Mouse (Mus musculus) forebrain, embryonic 12.5 days (tissue): ENCODE measurements at regions not wholly inside any gene's neighbourhood (a gene's known extent, or its start where the extent isn't known, plus 50 kb on each side); places are given as distances from the start of the nearest gene placed in this dataset.

Experiments used
- ATAC-seq: fragments of 200-750 bp; cut with Nextera tagmentation; 2 replicates; pipeline ENCODE4 v1.8.0; 2017; ENCODE audit warnings: moderate TSS enrichment; ENCODE audit not compliant: low FRiP score
- H3K27ac ChIP-seq: fragments of 300-500 bp; sonication (generic); 2 replicates; pipeline ENCODE4 v1.5.1; 2016; ENCODE audit warnings: mild to moderate bottlenecking
- H3K27me3 ChIP-seq: fragments of 300-500 bp; sonication (generic); 2 replicates; pipeline ENCODE4 v1.6.1; 2016; ENCODE audit warnings: mild to moderate bottlenecking
- H3K36me3 ChIP-seq: fragments of 300-500 bp; sonication (generic); replicated peaks from 2 replicates; pipeline ENCODE4 v1.6.1; 2016; ENCODE audit warnings: mild to moderate bottlenecking
- H3K4me1 ChIP-seq: fragments of 300-500 bp; sonication (generic); 2 replicates; pipeline ENCODE4 v1.6.1; 2016
- H3K4me2 ChIP-seq: fragments of 300-500 bp; sonication (generic); 2 replicates; pipeline ENCODE4 v1.6.1; 2016; ENCODE audit warnings: mild to moderate bottlenecking, moderate library complexity
- H3K4me3 ChIP-seq: fragments of 300-500 bp; sonication (generic); replicated peaks from 2 replicates; pipeline ENCODE4 v1.5.1; 2016; ENCODE audit warnings: mild to moderate bottlenecking
- H3K9ac ChIP-seq: fragments of 300-500 bp; sonication (generic); 2 replicates; pipeline ENCODE4 v1.6.1; 2016; ENCODE audit warnings: mild to moderate bottlenecking
- H3K9me3 ChIP-seq: fragments of 300-500 bp; sonication (generic); 2 replicates; pipeline ENCODE4 v1.6.1; 2016
- WGBS: fragments of 180-500 bp; shearing (Covaris S2); methylation state at CpG from one replicate; pipeline ENCODE4 v1.1.7; 2016; 5-methylcytosine and 5-hydroxymethylcytosine counted together

DNA sequence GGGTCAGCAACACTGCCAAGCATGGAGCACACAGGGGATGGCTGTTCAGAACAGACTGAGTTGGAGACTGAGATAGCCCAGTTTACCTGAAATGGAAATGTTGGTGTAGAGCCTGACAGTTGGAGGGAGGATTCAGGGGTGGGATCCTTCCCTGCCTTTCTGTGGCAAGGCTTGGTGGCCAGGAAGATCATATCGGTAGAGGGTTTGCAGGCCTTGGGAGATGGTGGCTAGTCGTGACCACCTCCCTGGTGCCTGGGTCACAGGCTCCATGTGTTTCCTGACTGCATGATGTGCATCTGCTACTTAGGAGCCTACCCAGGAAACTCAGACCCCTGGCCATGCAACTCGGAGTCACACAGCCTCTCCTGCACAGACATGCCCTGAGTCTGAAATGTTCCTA, 136.3 kb upstream of the Med13l start:
- no peak overlapping the region for H3K4me3 ChIP-seq
- H3K4me2 ChIP-seq = no peak overlapping the region
- H3K4me1 ChIP-seq = peaks cover 29% of the 10 kb centered on the region
- no peak overlapping the region for H3K9ac ChIP-seq
- H3K9me3 ChIP-seq = no peaks in the 10 kb centered on the region
- H3K27ac ChIP-seq = no peak overlapping the region
- WGBS = 83% methylated on average over 3 of the region's 3 CpGs
- no peak for ATAC-seq
- H3K27me3 ChIP-seq = peaks cover 11% of the 10 kb centered on the region; the same call in 1 of the 2 replicates
- no peaks in the 10 kb centered on the region for H3K36me3 ChIP-seq

GRCm38 (mm10) chr5:118424764-118425568, 135.5 kb upstream of the Med13l start:
- Histone ChIP-seq H3K4me1 (peaks cover 29% of the 10 kb centered on the region), H3K27ac (peak overlapping the region; percentile 59), H3K9me3 (no peaks in the 10 kb centered on the region), H3K4me2 (no peak overlapping the region), H3K9ac (no peak overlapping the region), H3K36me3 (no peaks in the 10 kb centered on the region), H3K4me3 (no peak overlapping the region), H3K27me3 (peaks cover 11% of the 10 kb centered on the region; the same call in 1 of the 2 replicates)
- no peak for ATAC-seq
- WGBS = 46% methylated on average over 9 of the region's 9 CpGs

GRCm38 (mm10) chr5:118426673-118427072, 133.8 kb upstream of the Med13l start:
- WGBS = 71% methylated on average over 5 of the region's 5 CpGs
- Histone ChIP-seq H3K27ac (no peak overlapping the region), H3K4me2 (no peak overlapping the region), H3K9ac (no peak overlapping the region), H3K9me3 (no peaks in the 10 kb centered on the region), H3K36me3 (no peaks in the 10 kb centered on the region), H3K4me1 (peaks cover 27% of the 10 kb centered on the region), H3K27me3 (peaks cover 11% of the 10 kb centered on the region; the same call in 1 of the 2 replicates), H3K4me3 (no peak overlapping the region)
- ATAC-seq = no peak

DNA sequence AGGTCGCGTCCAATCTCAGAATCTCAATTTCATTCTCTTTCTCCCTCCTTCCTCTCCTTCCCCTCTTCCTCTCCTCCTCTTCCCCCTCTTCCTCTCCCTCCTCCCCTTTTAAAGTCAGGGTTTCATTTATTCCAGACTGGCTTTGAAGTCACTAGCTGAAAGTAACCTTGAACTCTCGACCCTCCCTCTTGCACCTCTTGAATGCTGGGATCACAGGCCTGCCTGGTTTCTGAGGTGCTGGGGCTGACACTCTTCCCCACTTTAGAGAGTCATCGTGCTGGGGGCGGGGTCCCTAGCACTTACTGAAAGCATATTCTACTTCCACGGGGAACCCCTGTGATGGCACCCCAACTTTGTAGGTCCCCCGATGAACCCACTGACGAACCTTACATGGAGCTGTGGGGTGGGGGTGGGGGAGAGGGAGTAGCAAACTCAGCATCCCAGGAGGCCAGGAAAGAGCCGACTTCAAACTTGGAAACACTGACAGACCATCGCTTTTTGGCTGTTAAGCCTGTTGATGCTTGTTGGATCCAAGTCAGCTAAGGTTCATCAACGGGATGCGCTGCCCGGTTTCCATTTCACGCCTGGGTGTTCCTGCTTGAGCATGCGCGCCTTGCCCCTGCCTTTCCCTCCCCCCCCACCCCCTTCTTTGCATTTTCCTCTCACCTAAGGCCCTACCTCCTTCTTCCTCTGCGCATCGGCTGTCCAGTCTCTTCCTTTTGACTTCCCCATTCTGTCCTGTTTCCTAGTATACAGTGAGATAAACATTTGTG, 132.0 kb upstream of the Med13l start:
- H3K27me3 ChIP-seq = peaks cover 11% of the 10 kb centered on the region; the same call in 1 of the 2 replicates
- H3K9me3 ChIP-seq = no peaks in the 10 kb centered on the region
- no peak overlapping the region for H3K9ac ChIP-seq
- H3K4me2 ChIP-seq = no peak overlapping the region
- 82% methylated on average over 18 of the region's 18 CpGs for WGBS
- H3K4me3 ChIP-seq = no peak overlapping the region
- no peak for ATAC-seq
- H3K27ac ChIP-seq = no peak overlapping the region
- peaks cover 14% of the 10 kb centered on the region for H3K4me1 ChIP-seq
- H3K36me3 ChIP-seq = no peaks in the 10 kb centered on the region

DNA sequence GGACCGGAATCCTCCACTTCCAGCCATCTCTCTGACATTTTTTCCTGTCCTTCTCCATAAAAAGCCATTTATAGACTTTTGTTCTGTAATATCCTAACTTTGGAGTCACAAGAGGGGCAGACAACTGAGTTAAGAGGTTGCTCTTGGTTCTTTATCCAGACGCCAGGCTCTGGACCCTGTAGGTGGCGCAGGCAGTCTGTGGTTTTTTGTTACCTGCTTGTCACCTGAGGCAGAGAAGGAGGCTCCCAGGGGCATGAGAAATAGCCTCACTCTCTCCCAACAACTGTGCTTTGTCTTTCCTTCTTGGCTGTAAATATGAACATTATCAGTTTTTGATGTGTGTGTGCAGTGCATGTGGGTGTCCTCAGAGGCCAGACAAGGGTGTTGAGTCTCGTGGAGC, 126.9 kb upstream of the Med13l start:
- Histone ChIP-seq H3K27ac (no peak overlapping the region), H3K27me3 (peaks cover 43% of the 10 kb centered on the region), H3K36me3 (no peaks in the 10 kb centered on the region), H3K4me3 (no peak overlapping the region), H3K4me2 (no peak overlapping the region), H3K9me3 (no peaks in the 10 kb centered on the region), H3K9ac (no peak overlapping the region), H3K4me1 (peaks cover 32% of the 10 kb centered on the region)
- WGBS = 81% methylated on average over 4 of the region's 4 CpGs
- no peak for ATAC-seq

- H3K9me3 ChIP-seq = no peaks in the 10 kb centered on the region
- H3K27ac ChIP-seq = 0 out of 2 replicates have a peak overlapping the region, but pooled peaks have one; percentile 10
- ATAC-seq = peak; percentile 55; the same call in 1 of the 2 replicates
- H3K4me3 ChIP-seq = no peak overlapping the region
- peaks cover 32% of the 10 kb centered on the region for H3K4me1 ChIP-seq
- peak overlapping the region; percentile 25 for H3K4me2 ChIP-seq
- 8% methylated on average over 20 of the region's 20 CpGs for WGBS
- H3K27me3 ChIP-seq = peaks cover 46% of the 10 kb centered on the region
- H3K36me3 ChIP-seq = no peaks in the 10 kb centered on the region
- no peak overlapping the region for H3K9ac ChIP-seq
Observed at GRCm38 (mm10) chr5:118434718-118435555, 125.5 kb upstream of the Med13l start.

DNA sequence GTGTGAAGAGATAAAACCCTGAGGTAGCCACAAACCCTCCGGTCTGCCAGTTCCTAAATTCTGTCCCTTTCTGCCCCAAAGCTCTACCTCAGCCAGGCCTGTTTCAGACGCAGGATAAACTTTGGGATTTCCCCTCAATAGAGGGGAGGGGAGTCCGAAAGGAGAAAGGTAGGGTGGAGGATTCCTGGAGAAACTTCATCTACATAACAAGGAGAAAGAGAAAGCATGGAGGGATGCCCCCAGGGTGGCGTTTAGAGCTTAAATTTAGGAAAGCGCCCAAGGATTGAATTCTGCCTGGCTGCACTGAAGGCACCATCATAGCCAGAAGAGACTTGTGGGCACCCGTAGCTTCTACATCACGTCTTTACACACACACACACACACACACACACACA, 124.9 kb upstream of the Med13l start:
- no peak overlapping the region for H3K9ac ChIP-seq
- WGBS = 14% methylated on average over 7 of the region's 7 CpGs
- no peaks in the 10 kb centered on the region for H3K9me3 ChIP-seq
- no peaks in the 10 kb centered on the region for H3K36me3 ChIP-seq
- peaks cover 46% of the 10 kb centered on the region for H3K27me3 ChIP-seq
- peaks cover 32% of the 10 kb centered on the region for H3K4me1 ChIP-seq
- H3K4me2 ChIP-seq = peak overlapping the region; percentile 25
- no peak for ATAC-seq
- no peak overlapping the region for H3K4me3 ChIP-seq
- no peak overlapping the region for H3K27ac ChIP-seq

GRCm38 (mm10) chr5:118436035-118436434, 124.4 kb upstream of the Med13l start:
- no peak overlapping the region for H3K27ac ChIP-seq
- H3K4me3 ChIP-seq = no peak overlapping the region
- H3K4me1 ChIP-seq = peaks cover 32% of the 10 kb centered on the region
- H3K9me3 ChIP-seq = no peaks in the 10 kb centered on the region
- H3K27me3 ChIP-seq = peaks cover 46% of the 10 kb centered on the region
- H3K9ac ChIP-seq = no peak overlapping the region
- H3K36me3 ChIP-seq = no peaks in the 10 kb centered on the region
- H3K4me2 ChIP-seq = no peak overlapping the region
- 19% methylated on average over 9 of the region's 9 CpGs for WGBS
- ATAC-seq = no peak

GRCm38 (mm10) chr5:118436474-118437306, 123.8 kb upstream of the Med13l start:
- H3K27ac ChIP-seq = no peak overlapping the region
- H3K4me1 ChIP-seq = peaks cover 32% of the 10 kb centered on the region
- H3K36me3 ChIP-seq = no peaks in the 10 kb centered on the region
- H3K27me3 ChIP-seq = peaks cover 46% of the 10 kb centered on the region
- H3K4me3 ChIP-seq = no peak overlapping the region
- no peak overlapping the region for H3K9ac ChIP-seq
- H3K4me2 ChIP-seq = peak overlapping the region; percentile 27
- ATAC-seq = no peak
- H3K9me3 ChIP-seq = no peaks in the 10 kb centered on the region
- WGBS = 8% methylated on average over 22 of the region's 22 CpGs

DNA sequence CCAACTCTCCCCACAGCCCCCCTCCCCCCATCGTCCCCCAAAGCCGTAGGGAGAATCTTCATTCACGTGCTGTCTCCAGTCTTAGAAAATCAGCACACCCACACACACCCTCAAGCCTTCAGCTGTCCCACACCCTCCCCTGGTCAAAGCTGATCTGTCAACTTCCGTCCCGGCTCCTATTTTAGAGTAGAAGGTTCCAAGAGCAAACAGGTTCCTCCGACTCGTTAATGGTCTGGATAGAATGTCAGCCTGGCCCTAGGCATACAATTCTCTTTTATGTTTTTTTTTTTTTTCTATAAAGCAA, 123.2 kb upstream of the Med13l start:
- ATAC-seq = no peak

GRCm38 (mm10) chr5:118438016-118438415, 122.5 kb upstream of the Med13l start:
- H3K9ac ChIP-seq = no peak overlapping the region
- WGBS = 16% methylated on average over 6 of the region's 6 CpGs
- ATAC-seq = no peak
- H3K9me3 ChIP-seq = no peaks in the 10 kb centered on the region
- H3K4me2 ChIP-seq = no peak overlapping the region
- no peaks in the 10 kb centered on the region for H3K36me3 ChIP-seq
- no peak overlapping the region for H3K27ac ChIP-seq
- no peak overlapping the region for H3K4me3 ChIP-seq
- H3K4me1 ChIP-seq = peaks cover 32% of the 10 kb centered on the region
- H3K27me3 ChIP-seq = peaks cover 46% of the 10 kb centered on the region

More for the DNA sequence above, 123.2 kb upstream of the Med13l start:
- peaks cover 46% of the 10 kb centered on the region for H3K27me3 ChIP-seq
- no peak overlapping the region for H3K27ac ChIP-seq
- no peak overlapping the region for H3K4me3 ChIP-seq
- H3K9ac ChIP-seq = no peak overlapping the region
- H3K4me2 ChIP-seq = peak overlapping the region; percentile 27; the same call in 1 of the 2 replicates
- H3K36me3 ChIP-seq = no peaks in the 10 kb centered on the region
- 18% methylated on average over 7 of the region's 7 CpGs for WGBS
- H3K4me1 ChIP-seq = peaks cover 32% of the 10 kb centered on the region
- no peaks in the 10 kb centered on the region for H3K9me3 ChIP-seq
